Mouse (Mus musculus): ENCODE results near the gene Bex1.

GRCm38 (mm10) chrX:136248811-136249210, 33.5 kb upstream of the Bex1 start:
- peak; percentile 36 for TF ChIP-seq EP300 (IDR thresholded peaks at IDR 0.05)
- TF ChIP-seq CTCF (IDR thresholded peaks at IDR 0.05): no peak

Measured in lung, postnatal 0 days (tissue).